Mouse (Mus musculus) cortical plate, adult 2 months (tissue): ENCODE results near the gene Ddo. TPM values are rescaled to one million over a fixed set of nuclear protein-coding genes. Genes with fewer than 3 reads are reported as not detected.
A peak's percentile ranks its signal among the peaks of the same experiment; 100 is the strongest.

Experiments used
- H3K27ac ChIP-seq: fragments of 200-500 bp; 2 replicates; pipeline ENCODE4 v1.5.1; 2012; ENCODE audit warnings: low read length, control low read depth, inconsistent platforms; ENCODE audit not compliant: insufficient read depth
- H3K4me1 ChIP-seq: fragments of 200-500 bp; 2 replicates; pipeline ENCODE4 v1.6.1; 2011; ENCODE audit warnings: low read length; ENCODE audit not compliant: control insufficient read depth, insufficient read depth
- H3K4me3 ChIP-seq: fragments of 200-500 bp; 2 replicates; pipeline ENCODE4 v1.5.1; 2011; ENCODE audit warnings: mild to moderate bottlenecking, low read length, control low read depth; ENCODE audit not compliant: insufficient read depth
- CTCF ChIP-seq: fragments of 200-500 bp; IDR thresholded peaks from 2 replicates; pipeline ENCODE4 v1.5.1; 2011; ENCODE audit warnings: mild to moderate bottlenecking, control low read depth, low read length; ENCODE audit not compliant: insufficient read depth; ENCODE audit errors: extremely low read depth
- POLR2A ChIP-seq: fragments of 200-500 bp; IDR thresholded peaks from 2 replicates; pipeline ENCODE4 v1.6.1; 2011; ENCODE audit warnings: mild to moderate bottlenecking, low read length, control low read depth; ENCODE audit not compliant: insufficient read depth; ENCODE audit errors: extremely low read depth
- polyA plus RNA-seq: library from polyadenylated mRNA; depleted of rRNA; stranded (reverse); fragments of >200 nt; gene quantifications from 2 replicates; pipeline ENCODE4 v1.2.3, GENCODE M21; 2012

Ddo gene
- polyA plus RNA-seq, 1 experiment: 8.4 TPM

DNA sequence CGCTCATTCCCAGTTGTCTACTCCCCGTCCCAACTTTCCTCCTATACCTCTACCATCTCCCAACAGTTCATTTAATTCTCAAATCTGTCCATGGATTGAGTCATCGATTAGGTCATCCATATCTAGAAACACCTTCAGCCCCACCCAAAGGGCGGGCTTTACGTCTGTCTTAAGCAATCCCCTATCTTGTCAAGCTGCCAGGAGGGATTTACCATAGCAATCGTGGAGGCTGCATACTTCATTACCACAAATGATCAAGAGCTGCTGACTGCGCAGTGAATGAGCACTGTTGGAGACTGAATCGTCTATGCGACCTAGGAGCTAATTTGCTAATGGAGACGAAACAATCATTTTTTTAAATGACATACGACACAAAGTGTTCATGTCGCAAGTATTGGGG lies 19.0 kb downstream of the Ddo start:
- H3K4me3 ChIP-seq: no peak overlapping the region
- TF ChIP-seq POLR2A (no peak), CTCF (no peak)
- H3K27ac ChIP-seq: no peak overlapping the region
- no peaks in the 10 kb centered on the region; the same call in 1 of the 2 replicates for H3K4me1 ChIP-seq

- no peak for TF ChIP-seq POLR2A
- 0 out of 2 replicates have a peak, but pooled peaks have one; percentile 1 for TF ChIP-seq CTCF
- Histone ChIP-seq H3K27ac (no peak overlapping the region), H3K4me1 (no peaks in the 10 kb centered on the region; the same call in 1 of the 2 replicates), H3K4me3 (no peak overlapping the region)
Measured at GRCm38 (mm10) chr10:40649634-40650033, 19.8 kb downstream of the Ddo start.

GRCm38 (mm10) chr10:40651676-40652075 lies 21.9 kb downstream of the Ddo start:
- no peak overlapping the region for H3K4me3 ChIP-seq
- H3K4me1 ChIP-seq: no peaks in the 10 kb centered on the region; the same call in 1 of the 2 replicates
- TF ChIP-seq POLR2A (no peak), CTCF (no peak)
- no peak overlapping the region for H3K27ac ChIP-seq

DNA sequence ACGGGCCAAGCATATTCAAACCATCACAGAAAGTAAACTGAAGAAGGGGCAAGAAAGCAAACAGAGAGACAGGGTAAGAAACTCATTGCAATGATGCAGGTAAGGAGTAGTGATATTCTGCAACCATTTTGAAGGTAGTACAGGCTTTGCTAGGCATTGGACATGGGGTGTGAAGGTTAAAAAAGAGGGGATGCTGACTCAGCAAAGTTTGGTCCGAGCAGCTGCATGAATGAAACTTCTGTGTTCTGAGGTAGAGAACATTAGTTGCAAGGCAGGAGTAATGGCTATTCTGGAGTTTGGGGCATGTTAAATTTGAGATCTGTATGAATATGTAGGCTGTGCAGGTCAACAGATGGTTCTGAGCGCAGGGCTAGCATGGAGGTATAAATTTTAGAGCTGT lies 35.5 kb downstream of the Ddo start:
- H3K4me3 ChIP-seq: no peak overlapping the region
- no peak for TF ChIP-seq POLR2A
- no peak overlapping the region for H3K27ac ChIP-seq
- H3K4me1 ChIP-seq: peaks cover 2% of the 10 kb centered on the region; the same call in 1 of the 2 replicates

GRCm38 (mm10) chr10:40666943-40667342 lies 37.1 kb downstream of the Ddo start:
- Histone ChIP-seq H3K4me1 (peaks cover 2% of the 10 kb centered on the region; the same call in 1 of the 2 replicates), H3K27ac (no peak overlapping the region), H3K4me3 (no peak overlapping the region)
- no peak for TF ChIP-seq POLR2A
- TF ChIP-seq CTCF: no peak

DNA sequence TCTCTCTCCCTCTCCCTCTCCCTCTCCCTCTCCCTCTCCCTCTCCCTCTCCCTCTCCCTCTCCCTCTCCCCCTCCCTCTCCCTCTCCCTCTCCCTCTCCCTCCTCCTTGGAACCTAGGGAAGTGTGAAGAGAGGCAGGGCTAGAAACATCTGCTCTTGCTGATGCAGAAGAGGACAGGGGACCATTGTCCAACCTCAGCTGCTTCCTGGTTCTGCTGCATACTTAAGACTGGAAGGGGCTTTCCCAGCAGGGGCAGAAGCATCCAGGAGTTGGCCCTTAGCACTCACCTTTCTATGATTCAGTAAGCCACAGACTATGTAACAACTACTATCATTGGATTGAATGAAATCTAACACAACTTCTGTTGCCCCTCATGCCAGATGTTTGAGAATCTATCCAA lies 38.8 kb downstream of the Ddo start:
- no peak overlapping the region for H3K27ac ChIP-seq
- peaks cover 3% of the 10 kb centered on the region for H3K4me1 ChIP-seq
- TF ChIP-seq CTCF: no peak
- no peak for TF ChIP-seq POLR2A
- H3K4me3 ChIP-seq: no peak overlapping the region

DNA sequence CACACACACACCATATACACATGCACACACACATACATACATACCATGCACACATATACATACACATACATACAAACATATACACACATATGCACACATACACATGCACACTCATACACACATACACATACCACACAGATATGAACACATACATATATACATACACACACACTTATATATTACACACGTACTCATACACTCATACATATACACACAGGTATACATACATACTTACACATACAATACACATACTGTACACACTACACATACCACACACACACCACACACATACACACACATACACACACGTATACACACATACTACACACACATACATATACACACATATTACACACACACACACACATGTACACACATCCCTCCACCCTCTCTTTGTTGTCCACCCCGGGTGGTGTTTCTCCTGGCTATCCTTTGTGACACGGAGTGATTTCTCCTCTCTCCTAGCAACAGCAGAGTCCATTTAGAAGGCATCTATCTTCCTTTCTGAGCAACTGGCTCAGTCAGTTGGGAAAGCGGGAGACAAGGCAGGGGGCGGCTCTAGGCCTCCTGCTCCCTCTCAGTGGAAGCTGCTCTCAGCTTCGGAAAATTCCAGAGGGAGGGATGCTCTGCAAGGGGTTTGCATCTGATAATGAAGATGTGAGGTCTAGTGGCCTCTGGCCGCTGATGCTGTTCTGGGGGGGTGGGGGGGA lies 42.9 kb downstream of the Ddo start:
- H3K4me1 ChIP-seq: peaks cover 7% of the 10 kb centered on the region
- no peak overlapping the region for H3K4me3 ChIP-seq
- H3K27ac ChIP-seq: no peak overlapping the region
- TF ChIP-seq CTCF (no peak), POLR2A (no peak)

- Histone ChIP-seq H3K27ac (no peak overlapping the region), H3K4me3 (no peak overlapping the region), H3K4me1 (peaks cover 5% of the 10 kb centered on the region)
- TF ChIP-seq CTCF (no peak), POLR2A (no peak)
Measured at GRCm38 (mm10) chr10:40673297-40673665, 43.5 kb downstream of the Ddo start.

- Histone ChIP-seq H3K4me3 (no peak overlapping the region), H3K27ac (no peak overlapping the region), H3K4me1 (peaks cover 5% of the 10 kb centered on the region)
- TF ChIP-seq CTCF: no peak
- no peak for TF ChIP-seq POLR2A
Measured at GRCm38 (mm10) chr10:40674151-40674550, 44.3 kb downstream of the Ddo start.

DNA sequence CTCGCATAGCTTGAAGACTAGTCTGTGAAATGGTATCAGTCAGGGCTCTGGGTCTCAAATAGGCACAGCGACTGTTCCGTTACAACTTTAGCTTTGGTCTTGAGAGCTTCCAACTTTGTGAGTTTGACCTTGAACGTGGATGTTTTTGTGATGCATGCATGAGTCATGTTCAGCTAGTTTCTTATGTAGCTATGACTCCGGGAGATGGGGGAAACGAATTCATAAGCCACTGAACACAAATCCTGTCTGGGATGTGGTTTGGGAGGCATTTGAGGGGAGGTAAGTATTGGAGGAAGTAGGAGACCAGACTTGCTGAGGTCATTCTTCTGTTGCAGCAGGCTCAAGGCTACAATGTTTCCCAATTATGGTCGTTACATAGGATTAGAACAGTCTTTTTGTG lies 46.1 kb downstream of the Ddo start:
- no peak overlapping the region for H3K4me3 ChIP-seq
- H3K27ac ChIP-seq: no peak overlapping the region
- peaks cover 5% of the 10 kb centered on the region for H3K4me1 ChIP-seq
- TF ChIP-seq POLR2A: no peak
- TF ChIP-seq CTCF: no peak

- peak; percentile 51 for TF ChIP-seq CTCF
- no peak for TF ChIP-seq POLR2A
- peaks cover 8% of the 10 kb centered on the region for H3K4me1 ChIP-seq
- no peak overlapping the region for H3K27ac ChIP-seq
- H3K4me3 ChIP-seq: no peak overlapping the region
Measured at GRCm38 (mm10) chr10:40678477-40678876, 48.7 kb downstream of the Ddo start.
